Mouse (Mus musculus) heart, adult 2 months (tissue): ENCODE measurements around the gene Gpr152.

Experiments used
- CTCF ChIP-seq: fragments of 200-600 bp; IDR thresholded peaks from 2 replicates; pipeline ENCODE4 v1.8.1; 2022; ENCODE audit warnings: antibody characterized with exemption, mild to moderate bottlenecking, moderate library complexity
- EP300 ChIP-seq: fragments of 200-500 bp; IDR thresholded peaks from 2 replicates; pipeline ENCODE4 v1.6.1; 2011; ENCODE audit warnings: low read depth, low read length, control low read depth; ENCODE audit not compliant: insufficient read depth
- POLR2A ChIP-seq: fragments of 200-500 bp; IDR thresholded peaks from 2 replicates; pipeline ENCODE4 v1.6.1; 2011; ENCODE audit warnings: mild to moderate bottlenecking, low read depth, low read length, control low read depth; ENCODE audit not compliant: insufficient read depth

DNA sequence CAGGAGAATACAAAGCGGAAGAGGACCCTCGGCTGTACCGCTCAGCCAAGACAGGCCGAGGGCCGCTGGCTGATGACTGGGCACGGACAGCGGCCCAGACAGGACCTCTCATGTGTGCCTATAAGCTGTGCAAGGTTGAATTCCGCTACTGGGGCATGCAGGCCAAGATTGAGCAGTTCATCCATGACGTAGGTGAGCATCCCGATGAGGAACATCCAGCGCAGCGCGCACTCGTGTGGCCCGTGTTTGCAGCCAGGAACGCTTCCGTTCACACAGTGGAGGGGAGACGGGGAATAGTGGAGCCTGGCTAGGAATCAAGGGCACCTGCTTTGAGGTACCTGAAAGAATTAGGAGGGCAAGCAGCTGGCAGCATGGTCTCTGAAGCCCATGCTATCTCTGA lies 36.3 kb upstream of the Gpr152 start:
- TF ChIP-seq EP300 = no peak
- TF ChIP-seq POLR2A = no peak
- TF ChIP-seq CTCF = no peak
